Mouse (Mus musculus) embryonic facial prominence, embryonic 15.5 days (tissue): ENCODE measurements around the gene Gcn1l1. TPM values are rescaled to one million over a fixed set of nuclear protein-coding genes. Genes with fewer than 3 reads are reported as not detected.

Experiments
- ATAC-seq: fragments of 200-750 bp; cut with Nextera tagmentation; 2 replicates; pipeline ENCODE4 v1.8.0; 2017; ENCODE audit warnings: low read depth, moderate TSS enrichment; ENCODE audit not compliant: insufficient number of reproducible peaks, low FRiP score, low TSS enrichment
- H3K27ac ChIP-seq: fragments of 300-500 bp; sonication (generic); replicated peaks from 2 replicates; pipeline ENCODE4 v1.5.1; 2015; ENCODE audit warnings: mild to moderate bottlenecking, inconsistent platforms
- H3K27me3 ChIP-seq: fragments of 300-500 bp; sonication (generic); 2 replicates; pipeline ENCODE4 v1.6.1; 2015; ENCODE audit warnings: inconsistent platforms
- H3K36me3 ChIP-seq: fragments of 300-500 bp; sonication (generic); 2 replicates; pipeline ENCODE4 v1.6.1; 2015; ENCODE audit warnings: mild to moderate bottlenecking, inconsistent platforms
- H3K4me1 ChIP-seq: fragments of 300-500 bp; sonication (generic); 2 replicates; pipeline ENCODE4 v1.6.1; 2015; ENCODE audit warnings: inconsistent platforms
- H3K4me2 ChIP-seq: fragments of 300-500 bp; sonication (generic); replicated peaks from 2 replicates; pipeline ENCODE4 v1.6.1; 2015; ENCODE audit warnings: mild to moderate bottlenecking, inconsistent platforms
- H3K4me3 ChIP-seq: fragments of 300-500 bp; sonication (generic); replicated peaks from 2 replicates; pipeline ENCODE4 v1.5.1; 2015; ENCODE audit warnings: mild to moderate bottlenecking, inconsistent platforms
- H3K9ac ChIP-seq: fragments of 300-500 bp; sonication (generic); 2 replicates; pipeline ENCODE4 v1.6.1; 2015; ENCODE audit warnings: inconsistent platforms
- H3K9me3 ChIP-seq: fragments of 300-500 bp; sonication (generic); replicated peaks from 2 replicates; pipeline ENCODE4 v1.6.1; 2016; ENCODE audit warnings: inconsistent platforms
- WGBS: fragments of 180-500 bp; shearing (Covaris S2); methylation state at CpG from one replicate; pipeline ENCODE4 v1.1.7; 2015; 5-methylcytosine and 5-hydroxymethylcytosine counted together
- microRNA-seq: library from miRNA; unstranded; fragments of <30 nt; microRNA quantifications from one replicate; pipeline ENCODE4, GENCODE M21; 2016; ENCODE audit warnings: borderline number of aligned reads
- polyA plus RNA-seq: library from polyadenylated mRNA; unstranded; fragments of >200 nt; fragmentation: Nextera tagmentation; extraction: Ambion mirVana; gene quantifications from 2 replicates; pipeline ENCODE4 v1.2.1, GENCODE M21; 2015

Gcn1l1 gene
- polyA plus RNA-seq, 1 experiment from 2014 or later = 36.4 TPM

GRCm38 (mm10) chr5:115666366-115667065 is 101.5 kb downstream of the Gcn1l1 start:
- H3K9me3 ChIP-seq = no peaks in the 10 kb centered on the region
- H3K9ac ChIP-seq = no peak overlapping the region
- no peak overlapping the region for H3K4me3 ChIP-seq
- H3K36me3 ChIP-seq = no peaks in the 10 kb centered on the region
- 53% methylated on average over 8 of the region's 8 CpGs for WGBS
- no peak overlapping the region for H3K4me2 ChIP-seq
- no peaks in the 10 kb centered on the region for H3K27me3 ChIP-seq
- peaks cover 8% of the 10 kb centered on the region; the same call in 1 of the 2 replicates for H3K4me1 ChIP-seq
- no peak for ATAC-seq
- no peak overlapping the region for H3K27ac ChIP-seq

- WGBS = 82% methylated on average over 8 of the region's 8 CpGs
- no peak for ATAC-seq
- no peak overlapping the region for H3K4me3 ChIP-seq
Measured at GRCm38 (mm10) chr5:115667210-115667609, 102.2 kb downstream of the Gcn1l1 start.

GRCm38 (mm10) chr5:115667894-115668293 is 102.8 kb downstream of the Gcn1l1 start:
- Histone ChIP-seq H3K9me3 (no peaks in the 10 kb centered on the region), H3K9ac (no peak overlapping the region), H3K4me3 (no peak overlapping the region), H3K27ac (no peak overlapping the region), H3K4me2 (no peak overlapping the region), H3K36me3 (no peaks in the 10 kb centered on the region), H3K27me3 (no peaks in the 10 kb centered on the region), H3K4me1 (peaks cover 8% of the 10 kb centered on the region; the same call in 1 of the 2 replicates)
- ATAC-seq = no peak
- 27% methylated on average over 7 of the region's 7 CpGs for WGBS

More at GRCm38 (mm10) chr5:115667210-115667609, 102.2 kb downstream of the Gcn1l1 start:
- H3K9ac ChIP-seq = no peak overlapping the region
- no peaks in the 10 kb centered on the region for H3K36me3 ChIP-seq
- no peak overlapping the region for H3K27ac ChIP-seq
- no peaks in the 10 kb centered on the region for H3K9me3 ChIP-seq
- H3K27me3 ChIP-seq = no peaks in the 10 kb centered on the region
- no peak overlapping the region for H3K4me2 ChIP-seq
- H3K4me1 ChIP-seq = peaks cover 8% of the 10 kb centered on the region; the same call in 1 of the 2 replicates

- Histone ChIP-seq H3K36me3 (no peaks in the 10 kb centered on the region), H3K9me3 (no peaks in the 10 kb centered on the region), H3K27ac (no peak overlapping the region), H3K27me3 (no peaks in the 10 kb centered on the region), H3K4me2 (no peak overlapping the region), H3K9ac (no peak overlapping the region), H3K4me3 (no peak overlapping the region), H3K4me1 (peaks cover 8% of the 10 kb centered on the region; the same call in 1 of the 2 replicates)
- ATAC-seq = no peak
- WGBS = 85% methylated on average over 12 of the region's 12 CpGs
Measured at GRCm38 (mm10) chr5:115668986-115669385, 103.9 kb downstream of the Gcn1l1 start.

GRCm38 (mm10) chr5:115669974-115670373 is 104.9 kb downstream of the Gcn1l1 start:
- no peaks in the 10 kb centered on the region for H3K36me3 ChIP-seq
- 85% methylated on average over 11 of the region's 11 CpGs for WGBS
- H3K27ac ChIP-seq = no peak overlapping the region
- no peaks in the 10 kb centered on the region for H3K9me3 ChIP-seq
- no peak overlapping the region for H3K9ac ChIP-seq
- ATAC-seq = no peak
- peaks cover 8% of the 10 kb centered on the region; the same call in 1 of the 2 replicates for H3K4me1 ChIP-seq
- H3K27me3 ChIP-seq = no peaks in the 10 kb centered on the region
- H3K4me2 ChIP-seq = no peak overlapping the region
- no peak overlapping the region for H3K4me3 ChIP-seq

GRCm38 (mm10) chr5:115670406-115670805 is 105.4 kb downstream of the Gcn1l1 start:
- H3K27me3 ChIP-seq = no peaks in the 10 kb centered on the region
- no peak for ATAC-seq
- peaks cover 8% of the 10 kb centered on the region; the same call in 1 of the 2 replicates for H3K4me1 ChIP-seq
- H3K4me3 ChIP-seq = no peak overlapping the region
- WGBS = 70% methylated on average over 2 of the region's 2 CpGs
- no peaks in the 10 kb centered on the region for H3K36me3 ChIP-seq
- H3K9me3 ChIP-seq = no peaks in the 10 kb centered on the region
- H3K27ac ChIP-seq = no peak overlapping the region
- no peak overlapping the region for H3K4me2 ChIP-seq
- H3K9ac ChIP-seq = no peak overlapping the region

- Histone ChIP-seq H3K27ac (no peak overlapping the region), H3K9ac (no peak overlapping the region), H3K36me3 (no peaks in the 10 kb centered on the region), H3K27me3 (no peaks in the 10 kb centered on the region), H3K4me1 (no peaks in the 10 kb centered on the region), H3K4me3 (no peak overlapping the region), H3K9me3 (no peaks in the 10 kb centered on the region), H3K4me2 (no peak overlapping the region)
- ATAC-seq = no peak
- WGBS = 69% methylated on average over 8 of the region's 8 CpGs
Measured at GRCm38 (mm10) chr5:115671846-115672245, 106.8 kb downstream of the Gcn1l1 start.

Small RNA genes lying within 50 kb of the gene (microRNA-seq; reads per million reads assigned to microRNA genes)
- gene Mir7029 = not detected
- not detected for gene Mir7030

Other genes with a start within 250 kb of the Gcn1l1 start
- 263 and 264 TPM in 2 replicates for gene Srsf9, start 238.1 kb upstream of the Gcn1l1 start, polyA plus RNA-seq
- gene Gatc, start 224.1 kb upstream of the Gcn1l1 start, polyA plus RNA-seq = 28.7 and 33.9 TPM in 2 replicates
- 56.4 and 66.2 TPM in 2 replicates for gene Triap1, start 224.0 kb upstream of the Gcn1l1 start, polyA plus RNA-seq
- 850 and 892 TPM in 2 replicates for gene Cox6a1, start 216.3 kb upstream of the Gcn1l1 start, polyA plus RNA-seq
- 14.1 and 19.1 TPM in 2 replicates for gene Msi1, start 135.7 kb upstream of the Gcn1l1 start, polyA plus RNA-seq
- not detected in 2 replicates for gene Pla2g1b, start 99.0 kb upstream of the Gcn1l1 start, polyA plus RNA-seq
- gene Sirt4, start 80.5 kb upstream of the Gcn1l1 start, polyA plus RNA-seq = 29.2 and 32.8 TPM in 2 replicates
- 51.5 and 52.8 TPM in 2 replicates for gene Pxn, start 58.6 kb upstream of the Gcn1l1 start, polyA plus RNA-seq
- gene Rplp0, start 5.8 kb upstream of the Gcn1l1 start, polyA plus RNA-seq = 1,780 and 1,815 TPM in 2 replicates
- gene Rab35, start 66.7 kb downstream of the Gcn1l1 start, polyA plus RNA-seq = 17.6 and 17.8 TPM in 2 replicates
- gene Bicdl1, start 166.4 kb downstream of the Gcn1l1 start, polyA plus RNA-seq = 16.0 and 17.6 TPM in 2 replicates